Mouse (Mus musculus) lung, postnatal 10 days (tissue): ENCODE results near the gene Hivep3.

Experiments
- DNase-seq: peaks from one replicate; pipeline ENCODE4 v3.0.0; 2021

Hivep3 gene

GRCm38 (mm10) chr4:119911071-119911904 is 177.7 kb downstream of the Hivep3 start:
- DNase-seq: no peak

- DNase-seq: no peak
These were observed 178.6 kb downstream of the Hivep3 start for GRCm38 (mm10) chr4:119912216-119912615.

- DNase-seq: no peak
These were observed 180.6 kb downstream of the Hivep3 start for GRCm38 (mm10) chr4:119914194-119914593.

- DNase-seq: no peak
These were observed 181.5 kb downstream of the Hivep3 start for GRCm38 (mm10) chr4:119915069-119915468.

GRCm38 (mm10) chr4:119917502-119917901 is 183.9 kb downstream of the Hivep3 start:
- peak; percentile 65 for DNase-seq

- DNase-seq: no peak
These were observed 185.8 kb downstream of the Hivep3 start for GRCm38 (mm10) chr4:119919349-119919748.

- no peak for DNase-seq
These were observed 187.6 kb downstream of the Hivep3 start for GRCm38 (mm10) chr4:119921022-119921717.

- DNase-seq: no peak
These were observed 188.2 kb downstream of the Hivep3 start for GRCm38 (mm10) chr4:119921723-119922266.

GRCm38 (mm10) chr4:119922945-119923344 is 189.4 kb downstream of the Hivep3 start:
- DNase-seq: no peak

GRCm38 (mm10) chr4:119923410-119923809 is 189.8 kb downstream of the Hivep3 start:
- DNase-seq: no peak

GRCm38 (mm10) chr4:119925052-119925451 is 191.5 kb downstream of the Hivep3 start:
- DNase-seq: peak; percentile 32

- DNase-seq: no peak
These were observed 198.3 kb downstream of the Hivep3 start for GRCm38 (mm10) chr4:119931923-119932322.

GRCm38 (mm10) chr4:119932549-119933257 is 199.1 kb downstream of the Hivep3 start:
- DNase-seq: no peak

GRCm38 (mm10) chr4:119934901-119935300 is 201.3 kb downstream of the Hivep3 start:
- DNase-seq: no peak

- DNase-seq: peak; percentile 59
These were observed 204.3 kb downstream of the Hivep3 start for GRCm38 (mm10) chr4:119937876-119938275.

GRCm38 (mm10) chr4:119938518-119938917 is 204.9 kb downstream of the Hivep3 start:
- no peak for DNase-seq

- DNase-seq: no peak
These were observed 206.2 kb downstream of the Hivep3 start for GRCm38 (mm10) chr4:119939786-119940185.

- DNase-seq: no peak
These were observed 212.8 kb downstream of the Hivep3 start for GRCm38 (mm10) chr4:119946224-119946887.

- peak; percentile 51 for DNase-seq
These were observed 213.9 kb downstream of the Hivep3 start for GRCm38 (mm10) chr4:119947232-119948162.

- DNase-seq: no peak
These were observed 214.8 kb downstream of the Hivep3 start for GRCm38 (mm10) chr4:119948406-119948805.

- no peak for DNase-seq
These were observed 215.5 kb downstream of the Hivep3 start for GRCm38 (mm10) chr4:119948922-119949614.
